Mouse (Mus musculus) bone marrow, adult 2 months (tissue): ENCODE data around the gene Rpl6. TPM values are rescaled to one million over a fixed set of nuclear protein-coding genes. Genes with fewer than 3 reads are reported as not detected.

Experiments used
- H3K27ac ChIP-seq: fragments of 200-500 bp; 2 replicates; pipeline ENCODE4 v1.5.1; 2012; ENCODE audit warnings: low read depth, mild to moderate bottlenecking, control low read depth, inconsistent platforms, low read length; ENCODE audit not compliant: control insufficient read depth, poor library complexity, insufficient read depth
- H3K4me1 ChIP-seq: fragments of 200-500 bp; 2 replicates; pipeline ENCODE4 v1.6.1; 2011; ENCODE audit warnings: low read length; ENCODE audit not compliant: control insufficient read depth, insufficient read depth
- H3K4me3 ChIP-seq: fragments of 200-500 bp; replicated peaks from 2 replicates; pipeline ENCODE3; 2011; ENCODE audit warnings: mild to moderate bottlenecking, low read depth, low read length, control low read depth; ENCODE audit not compliant: control insufficient read depth
- CTCF ChIP-seq: fragments of 200-500 bp; IDR thresholded peaks from 2 replicates; pipeline ENCODE4 v1.5.1; 2011; ENCODE audit warnings: low read length, control low read depth; ENCODE audit not compliant: control insufficient read depth, insufficient read depth
- POLR2A ChIP-seq: fragments of 200-500 bp; IDR thresholded peaks from 2 replicates; pipeline ENCODE4 v1.6.1; 2011; ENCODE audit warnings: low read depth, mild to moderate bottlenecking, control low read depth, low read length, borderline replicate concordance; ENCODE audit not compliant: control insufficient read depth
- WGBS: fragments of 180-500 bp; shearing (Covaris S2); methylation state at CpG from one replicate; pipeline ENCODE4 v1.1.7; 2018; 5-methylcytosine and 5-hydroxymethylcytosine counted together
- polyA plus RNA-seq: library from polyadenylated mRNA; stranded (reverse); fragments of >200 nt; gene quantifications from 2 replicates; pipeline ENCODE4 v1.2.4, GENCODE M21; 2011; ENCODE audit warnings: low replicate concordance; ENCODE audit not compliant: missing spikeins, insufficient read depth, insufficient read length

Gene Rpl6
- polyA plus RNA-seq: 502 and 942 TPM in 2 replicates

GRCm38 (mm10) chr5:121204132-121205089 is at the start of gene Rpl6:
Gene Rpl6 (plus strand): TSS chr5:121204481.
- Histone ChIP-seq H3K4me3 (peak within 1 kb of the TSS; percentile 97), H3K4me1 (peaks cover 4% of the 10 kb centered on the region; the same call in 1 of the 2 replicates), H3K27ac (peak within 1 kb of the TSS; percentile 38)
- peak; percentile 45; the same call in 1 of the 2 replicates for TF ChIP-seq POLR2A
- no peak for TF ChIP-seq CTCF
- WGBS: under 1% methylated on average over 52 of the region's 52 CpGs

- Histone ChIP-seq H3K4me1 (no peaks in the 10 kb centered on the region; the same call in 1 of the 2 replicates), H3K4me3 (no peak overlapping the region), H3K27ac (no peak overlapping the region)
- TF ChIP-seq CTCF: no peak
- TF ChIP-seq POLR2A: no peak
- 89% methylated on average over 4 of the region's 4 CpGs for WGBS
Observed at GRCm38 (mm10) chr5:121156121-121156520, 48.2 kb upstream of the Rpl6 start.

GRCm38 (mm10) chr5:121157017-121157416 is 47.3 kb upstream of the Rpl6 start:
- no peak overlapping the region for H3K27ac ChIP-seq
- H3K4me1 ChIP-seq: no peaks in the 10 kb centered on the region; the same call in 1 of the 2 replicates
- H3K4me3 ChIP-seq: no peak overlapping the region
- WGBS: 92% methylated on average over 2 of the region's 2 CpGs
- no peak for TF ChIP-seq CTCF
- TF ChIP-seq POLR2A: no peak

DNA sequence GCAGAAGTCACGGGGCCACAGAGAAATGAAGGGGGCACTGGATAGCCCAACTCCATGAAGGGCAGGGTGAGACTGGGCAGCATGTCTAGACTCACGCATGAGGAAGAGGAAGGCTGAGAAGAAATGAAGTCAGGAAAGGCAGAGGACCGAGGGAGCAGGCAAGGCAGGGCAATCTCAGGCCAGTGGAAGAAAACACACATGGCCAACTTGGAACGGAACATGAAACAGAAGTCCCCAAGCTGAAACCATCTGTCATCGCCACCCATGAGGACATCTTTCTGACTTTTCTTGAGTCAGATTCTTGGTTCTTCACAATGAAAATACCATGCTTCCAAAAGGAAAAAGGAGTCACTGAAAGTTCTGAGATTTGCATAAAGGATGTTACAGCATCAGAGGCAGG is 46.8 kb upstream of the Rpl6 start:
- no peak for TF ChIP-seq CTCF
- H3K4me3 ChIP-seq: no peak overlapping the region
- no peak overlapping the region for H3K27ac ChIP-seq
- WGBS: 92% methylated on average over 5 of the region's 5 CpGs
- no peaks in the 10 kb centered on the region; the same call in 1 of the 2 replicates for H3K4me1 ChIP-seq

- no peak for TF ChIP-seq POLR2A
- TF ChIP-seq CTCF: no peak
- 92% methylated on average over 7 of the region's 7 CpGs for WGBS
Observed at GRCm38 (mm10) chr5:121158966-121159365, 45.3 kb upstream of the Rpl6 start.

GRCm38 (mm10) chr5:121162285-121162684 is 42.0 kb upstream of the Rpl6 start:
- 97% methylated on average over 5 of the region's 5 CpGs for WGBS

More at GRCm38 (mm10) chr5:121158966-121159365, 45.3 kb upstream of the Rpl6 start:
- Histone ChIP-seq H3K27ac (no peak overlapping the region), H3K4me1 (no peaks in the 10 kb centered on the region; the same call in 1 of the 2 replicates), H3K4me3 (no peak overlapping the region)

DNA sequence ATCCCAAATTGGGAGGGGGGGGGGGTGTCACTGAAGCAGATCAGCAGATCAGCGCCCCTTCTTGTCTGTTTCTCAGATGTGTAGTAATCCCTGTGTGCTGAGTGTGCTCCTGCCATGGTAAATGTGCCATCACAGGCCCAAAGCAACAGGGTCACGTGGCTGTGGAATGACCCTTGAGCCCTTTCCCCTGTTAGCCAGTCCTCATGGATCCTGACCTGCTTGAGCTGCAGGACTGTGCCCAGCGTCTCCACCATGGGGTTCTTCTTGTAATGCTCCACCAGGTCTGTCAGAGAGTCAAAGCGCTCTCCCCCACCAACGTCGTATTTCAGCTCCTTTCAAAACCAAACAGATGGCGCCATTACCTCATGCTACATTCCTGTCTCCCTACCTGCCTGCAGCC is 41.4 kb upstream of the Rpl6 start:
- Histone ChIP-seq H3K4me3 (no peak overlapping the region), H3K27ac (no peak overlapping the region), H3K4me1 (no peaks in the 10 kb centered on the region; the same call in 1 of the 2 replicates)
- WGBS: 91% methylated on average over 7 of the region's 7 CpGs
- no peak for TF ChIP-seq POLR2A
- TF ChIP-seq CTCF: no peak

More at GRCm38 (mm10) chr5:121162285-121162684, 42.0 kb upstream of the Rpl6 start:
- H3K4me1 ChIP-seq: no peaks in the 10 kb centered on the region; the same call in 1 of the 2 replicates
- no peak overlapping the region for H3K4me3 ChIP-seq
- no peak for TF ChIP-seq POLR2A
- no peak for TF ChIP-seq CTCF
- H3K27ac ChIP-seq: no peak overlapping the region

DNA sequence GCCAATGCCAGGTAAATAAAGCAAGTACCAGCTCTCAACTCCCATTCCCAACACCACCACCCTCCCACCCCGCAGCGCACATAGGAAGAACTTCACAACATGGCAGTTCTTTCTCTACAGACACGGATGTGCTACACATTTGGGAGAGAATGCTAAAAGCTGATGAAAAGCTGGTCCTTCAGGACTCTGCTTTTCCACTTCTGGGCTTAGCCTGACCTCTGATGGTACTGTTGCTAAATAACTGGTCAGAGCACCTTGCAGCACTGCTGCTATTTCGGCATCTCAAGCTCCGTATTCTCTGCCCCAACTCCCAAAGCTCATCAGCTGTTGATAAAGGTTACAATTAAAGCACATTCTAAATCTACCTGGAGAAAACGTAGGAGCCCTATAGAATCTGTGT is 37.4 kb upstream of the Rpl6 start:
- no peak for TF ChIP-seq POLR2A
- TF ChIP-seq CTCF: no peak
- H3K4me1 ChIP-seq: no peaks in the 10 kb centered on the region
- H3K4me3 ChIP-seq: no peak overlapping the region
- 90% methylated on average over 6 of the region's 6 CpGs for WGBS
- no peak overlapping the region for H3K27ac ChIP-seq
